Mouse (Mus musculus) erythroblast, embryonic 14.5 days (primary cell): ENCODE data around the gene Dpp8. TPM values are rescaled to one million over a fixed set of nuclear protein-coding genes. Genes with fewer than 3 reads are reported as not detected.

Experiments
- H3K27me3 ChIP-seq: 2 replicates; pipeline ENCODE4 v1.6.1; 2012; ENCODE audit warnings: inconsistent platforms; ENCODE audit not compliant: control insufficient read depth
- H3K36me3 ChIP-seq: 2 replicates; pipeline ENCODE4 v1.6.1; 2012; ENCODE audit warnings: mild to moderate bottlenecking, inconsistent platforms; ENCODE audit not compliant: control insufficient read depth
- H3K4me1 ChIP-seq: 2 replicates; pipeline ENCODE4 v1.6.1; 2012; ENCODE audit warnings: inconsistent platforms; ENCODE audit not compliant: control insufficient read depth
- H3K4me3 ChIP-seq: replicated peaks from 2 replicates; pipeline ENCODE3; 2012; ENCODE audit warnings: moderate library complexity, mild to moderate bottlenecking, inconsistent platforms
- H3K9me3 ChIP-seq: 2 replicates; pipeline ENCODE4 v1.6.1; 2012; ENCODE audit warnings: low read length, inconsistent platforms, mixed read lengths; ENCODE audit not compliant: control insufficient read depth
- GATA1 ChIP-seq: IDR thresholded peaks from 2 replicates; pipeline ENCODE4 v1.6.1; 2012; ENCODE audit warnings: low read length, inconsistent platforms, mixed read lengths
- TAL1 ChIP-seq: IDR thresholded peaks from 3 replicates; pipeline ENCODE4 v1.6.1; 2012; ENCODE audit warnings: low read length, inconsistent platforms, mixed read lengths
- polyA plus RNA-seq: library from polyadenylated mRNA; stranded (reverse); fragments of >175 nt; gene quantifications from 2 replicates; pipeline ENCODE4 v1.2.3, GENCODE M21; 2012

Gene Dpp8
- polyA plus RNA-seq, 1 experiment = 0.43 TPM

DNA sequence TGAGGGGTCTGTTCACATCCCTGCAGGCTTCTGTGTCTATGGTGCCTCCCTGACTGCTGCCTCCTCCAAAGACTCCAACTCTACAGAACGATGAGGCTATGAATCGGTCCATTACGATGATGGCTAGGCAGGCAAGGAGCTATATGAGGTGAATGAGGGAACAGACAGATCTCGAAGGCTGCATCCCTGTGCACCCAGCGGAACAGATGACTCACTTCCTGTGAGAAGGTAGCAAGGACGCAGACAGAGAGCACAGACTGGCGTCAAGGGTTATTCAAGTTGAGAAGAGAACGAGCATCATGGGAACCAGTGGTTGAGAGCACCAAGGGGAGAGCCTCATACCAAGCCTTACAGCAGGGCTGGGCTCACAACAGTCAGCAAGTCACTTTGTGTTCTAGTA lies 21.6 kb upstream of the Dpp8 start:
- H3K4me3 ChIP-seq = no peak overlapping the region
- no peaks in the 10 kb centered on the region for H3K9me3 ChIP-seq
- TF ChIP-seq GATA1 = no peak
- TF ChIP-seq TAL1 = no peak
- H3K36me3 ChIP-seq = peaks cover 47% of the 10 kb centered on the region
- H3K4me1 ChIP-seq = peaks cover 14% of the 10 kb centered on the region
- H3K27me3 ChIP-seq = no peaks in the 10 kb centered on the region

- TF ChIP-seq TAL1 = no peak
- TF ChIP-seq GATA1 = no peak
- Histone ChIP-seq H3K36me3 (peaks cover 43% of the 10 kb centered on the region), H3K4me3 (no peak overlapping the region), H3K27me3 (no peaks in the 10 kb centered on the region), H3K4me1 (peaks cover 21% of the 10 kb centered on the region), H3K9me3 (no peaks in the 10 kb centered on the region)
Measured at GRCm38 (mm10) chr9:65011304-65011703, 20.9 kb upstream of the Dpp8 start.

GRCm38 (mm10) chr9:65015461-65016222 lies 16.6 kb upstream of the Dpp8 start:
- Histone ChIP-seq H3K9me3 (no peaks in the 10 kb centered on the region), H3K4me3 (no peak overlapping the region), H3K4me1 (peaks cover 55% of the 10 kb centered on the region), H3K36me3 (peaks cover 26% of the 10 kb centered on the region), H3K27me3 (no peaks in the 10 kb centered on the region)
- TF ChIP-seq TAL1 (no peak), GATA1 (no peak)

DNA sequence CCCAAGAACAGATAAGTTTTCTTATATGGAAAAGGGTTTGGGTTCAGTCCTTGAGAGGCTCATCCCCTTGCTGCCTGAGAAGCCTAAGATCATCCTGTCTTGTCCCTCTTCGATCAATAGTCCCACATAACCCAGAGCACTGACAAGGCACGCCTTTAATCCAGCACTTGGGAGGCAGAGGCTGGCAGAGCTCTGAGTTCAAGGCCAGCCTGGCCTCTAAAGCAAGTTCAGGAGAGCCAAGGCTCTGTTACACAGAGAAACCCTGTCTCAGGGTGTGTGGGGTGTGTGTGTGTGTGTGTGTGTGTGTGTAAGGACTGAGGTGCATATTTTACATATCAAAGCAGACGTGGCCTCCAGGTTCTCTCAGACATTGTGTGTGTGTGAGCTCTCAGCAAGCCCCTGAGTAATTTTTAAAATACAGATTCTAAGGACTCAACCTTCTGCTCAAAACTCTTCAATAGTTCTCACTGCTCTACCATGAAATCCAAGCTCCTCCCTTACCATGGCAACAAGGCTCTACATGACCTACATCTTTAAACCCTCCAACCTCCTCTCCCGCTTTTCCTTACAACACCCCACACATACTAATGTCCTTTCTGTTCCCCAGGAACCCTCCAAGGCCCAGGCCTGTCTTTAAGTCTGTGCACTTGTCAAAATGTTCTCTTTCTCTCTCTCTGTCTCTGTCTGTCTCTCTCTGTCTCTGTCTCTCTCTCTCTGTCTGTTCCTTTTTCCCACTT lies 15.8 kb upstream of the Dpp8 start:
- Histone ChIP-seq H3K9me3 (no peaks in the 10 kb centered on the region), H3K4me1 (peaks cover 62% of the 10 kb centered on the region), H3K4me3 (no peak overlapping the region), H3K36me3 (peaks cover 22% of the 10 kb centered on the region), H3K27me3 (no peaks in the 10 kb centered on the region)
- TF ChIP-seq TAL1 (no peak), GATA1 (no peak)

- no peaks in the 10 kb centered on the region for H3K9me3 ChIP-seq
- no peaks in the 10 kb centered on the region for H3K27me3 ChIP-seq
- no peak overlapping the region for H3K4me3 ChIP-seq
- peaks cover 22% of the 10 kb centered on the region for H3K36me3 ChIP-seq
- peaks cover 68% of the 10 kb centered on the region for H3K4me1 ChIP-seq
- TF ChIP-seq TAL1 = no peak
- no peak for TF ChIP-seq GATA1
Measured at GRCm38 (mm10) chr9:65016978-65017827, 15.0 kb upstream of the Dpp8 start.

GRCm38 (mm10) chr9:65017896-65018295 lies 14.3 kb upstream of the Dpp8 start:
- Histone ChIP-seq H3K36me3 (peaks cover 22% of the 10 kb centered on the region), H3K4me1 (peaks cover 75% of the 10 kb centered on the region), H3K9me3 (no peaks in the 10 kb centered on the region), H3K4me3 (no peak overlapping the region), H3K27me3 (no peaks in the 10 kb centered on the region)
- TF ChIP-seq TAL1 (no peak), GATA1 (no peak)

DNA sequence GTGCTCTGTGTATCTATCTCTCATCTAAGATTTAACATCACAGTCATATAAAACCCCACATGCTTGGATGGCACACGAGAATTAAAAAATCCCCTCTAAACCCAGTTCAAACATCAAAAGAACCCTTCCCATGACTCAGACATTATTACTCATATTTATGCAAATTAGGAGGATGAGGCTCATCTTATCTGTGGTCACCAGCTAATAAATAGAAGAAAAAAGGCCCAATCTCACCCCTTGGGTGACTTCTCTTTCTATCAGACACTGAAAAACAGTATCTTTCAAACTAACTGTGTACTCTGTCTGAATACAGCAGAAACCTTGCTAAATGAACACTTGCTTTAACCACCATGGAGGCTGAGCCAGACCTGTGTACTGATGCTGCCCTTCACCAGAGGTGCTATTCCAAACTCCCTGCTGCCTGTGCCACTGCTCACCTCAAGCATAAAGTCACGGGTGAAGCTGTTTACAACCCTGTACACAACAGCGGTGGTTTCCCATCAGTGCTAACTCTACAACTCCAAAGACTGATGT lies 13.6 kb upstream of the Dpp8 start:
- Histone ChIP-seq H3K4me3 (peak overlapping the region; percentile 89), H3K27me3 (no peaks in the 10 kb centered on the region), H3K9me3 (no peaks in the 10 kb centered on the region), H3K36me3 (peaks cover 22% of the 10 kb centered on the region), H3K4me1 (peaks cover 77% of the 10 kb centered on the region)
- no peak for TF ChIP-seq GATA1
- no peak for TF ChIP-seq TAL1

DNA sequence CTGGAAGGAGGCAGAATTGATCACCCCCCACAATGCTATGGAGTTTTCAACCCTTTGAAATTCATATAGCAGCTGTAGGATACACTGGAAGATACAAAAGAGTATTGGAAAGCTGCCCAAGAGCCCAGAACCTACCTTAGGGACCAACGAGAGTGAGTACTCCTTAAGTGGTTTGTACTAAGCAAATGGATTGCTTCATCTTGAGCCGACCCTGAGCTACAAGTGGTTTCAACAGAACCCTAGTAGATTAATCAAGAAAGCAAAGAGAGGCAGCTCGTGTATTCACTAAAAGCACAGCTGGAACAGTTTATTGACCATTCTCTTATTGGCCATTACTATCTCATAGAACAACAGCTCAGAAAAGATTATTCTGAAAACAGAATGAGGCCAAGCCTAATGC lies 13.1 kb upstream of the Dpp8 start:
- Histone ChIP-seq H3K27me3 (no peaks in the 10 kb centered on the region), H3K4me1 (peaks cover 77% of the 10 kb centered on the region), H3K4me3 (peak overlapping the region; percentile 89), H3K9me3 (no peaks in the 10 kb centered on the region), H3K36me3 (peaks cover 22% of the 10 kb centered on the region)
- no peak for TF ChIP-seq GATA1
- TF ChIP-seq TAL1 = no peak

DNA sequence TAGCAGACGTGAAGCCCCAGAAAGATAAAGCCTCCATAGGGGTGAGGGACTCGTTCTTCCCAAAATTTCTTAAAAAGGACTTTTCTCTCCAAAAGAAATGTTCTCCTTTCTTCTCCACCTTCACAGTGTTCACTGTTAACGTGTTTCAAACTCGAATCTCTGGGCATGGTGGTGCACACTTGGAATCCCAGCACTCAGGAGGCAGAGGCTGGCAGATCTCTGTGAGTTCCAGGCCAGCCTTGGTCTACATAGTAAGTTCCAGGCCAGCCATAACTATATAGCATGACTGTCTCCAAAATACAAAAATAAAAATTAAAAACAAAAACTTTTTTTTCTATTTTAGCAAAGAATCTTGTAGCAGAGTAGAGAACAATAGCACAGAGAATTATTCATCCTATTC lies 12.1 kb upstream of the Dpp8 start:
- Histone ChIP-seq H3K4me1 (peaks cover 75% of the 10 kb centered on the region), H3K4me3 (peak overlapping the region; percentile 89), H3K27me3 (no peaks in the 10 kb centered on the region), H3K9me3 (0 out of 2 replicates have a peak, but pooled peaks cover under 1% of the 10 kb centered on the region), H3K36me3 (peaks cover 21% of the 10 kb centered on the region)
- TF ChIP-seq GATA1 (no peak), TAL1 (no peak)
